Mouse (Mus musculus): ENCODE results near the gene AC141477.1.

The AC141477.1 gene

GRCm38 (mm10) chr10:76392596-76392995 is 47.6 kb downstream of the AC141477.1 start:
- no peak for DNase-seq

- DNase-seq: peak; percentile 33 to 66
These were observed 48.5 kb downstream of the AC141477.1 start for GRCm38 (mm10) chr10:76391786-76392185.

- DNase-seq: no peak
These were observed 49.1 kb downstream of the AC141477.1 start for GRCm38 (mm10) chr10:76391166-76391565.

All from cerebellum, postnatal 14 days (tissue).